Mouse (Mus musculus) cerebellum, postnatal 4 days (tissue): Measurements from ENCODE around the gene Synj2.

Source experiments
- DNase-seq, 2 experiments: peaks; one replicate each; pipeline ENCODE4 v3.0.0; 2022; ENCODE audit warnings: low spot score in 2 of 2, mixed read lengths in 1 of 2

The Synj2 gene

DNA sequence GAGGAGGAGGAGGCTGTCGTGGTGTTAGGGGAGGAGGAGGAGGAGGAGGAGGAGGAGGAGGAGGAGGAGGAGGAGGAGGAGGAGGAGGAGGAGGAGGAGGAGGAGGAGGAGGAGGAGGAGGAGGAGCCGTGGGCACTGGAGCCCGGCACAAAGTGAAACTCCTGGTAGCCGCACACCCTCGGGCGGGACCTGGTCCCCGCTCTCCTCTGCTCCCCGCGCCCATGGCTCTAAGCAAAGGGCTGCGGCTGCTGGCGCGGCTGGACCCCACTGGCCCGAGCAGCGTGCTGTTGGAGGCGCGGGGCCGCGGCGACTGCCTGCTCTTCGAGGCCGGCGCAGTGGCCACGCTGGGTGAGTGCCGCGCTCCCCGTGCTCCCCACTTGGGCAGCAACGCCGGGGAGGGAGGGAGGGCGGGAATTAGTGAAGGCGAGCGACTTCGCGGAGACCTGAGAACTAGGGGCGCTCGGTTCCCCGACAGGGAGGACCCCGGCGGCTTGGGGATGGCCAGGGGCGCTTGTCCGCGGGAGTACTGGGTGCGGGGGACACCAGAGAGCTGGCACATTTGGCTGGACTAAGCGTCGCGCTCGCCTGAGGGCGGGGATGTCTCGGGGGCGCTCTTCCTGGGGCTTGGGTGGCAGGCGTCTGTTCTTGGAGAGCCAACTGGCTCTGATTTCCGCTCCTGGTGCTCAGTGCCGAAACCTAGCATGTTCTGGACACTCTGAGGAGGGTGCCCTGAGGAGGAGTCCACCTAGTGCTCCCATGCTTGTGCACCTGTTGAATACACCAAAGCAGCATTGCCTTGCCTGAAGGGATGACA lies at the start of gene Synj2:
Gene Synj2, plus strand, starts transcription at position 51 of the 814 bp plus-strand sequence.
- DNase-seq = peak in 1 of 2 experiments; percentile 39

GRCm38 (mm10) chr17:5891933-5892683 lies 49.0 kb upstream of the Synj2 start:
- DNase-seq = no peak

GRCm38 (mm10) chr17:5893092-5893491 lies 48.0 kb upstream of the Synj2 start:
- DNase-seq = no peak

- no peak for DNase-seq
Measured at GRCm38 (mm10) chr17:5893574-5894148, 47.4 kb upstream of the Synj2 start.

DNA sequence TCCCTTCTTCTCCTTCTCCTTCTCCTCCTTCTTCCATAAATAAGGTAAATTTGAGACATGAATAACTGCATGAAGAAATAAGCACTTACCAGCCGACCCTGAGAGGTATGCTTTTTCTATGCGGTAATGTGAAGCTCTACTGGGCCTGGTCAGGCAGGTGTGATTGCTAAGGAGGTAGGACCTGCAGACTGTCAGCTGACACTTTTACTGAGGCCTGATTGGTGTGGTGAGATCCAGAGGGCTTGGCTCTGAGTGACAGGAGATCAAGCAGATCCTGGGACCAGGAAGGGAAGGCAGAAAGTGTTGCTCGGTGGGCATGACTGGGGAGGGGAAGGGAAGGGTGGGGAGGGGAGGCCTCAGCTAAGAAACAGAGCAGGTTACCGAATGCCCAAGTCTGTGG lies 45.0 kb upstream of the Synj2 start:
- DNase-seq = no peak

- no peak for DNase-seq
Measured at GRCm38 (mm10) chr17:5896607-5897006, 44.5 kb upstream of the Synj2 start.

DNA sequence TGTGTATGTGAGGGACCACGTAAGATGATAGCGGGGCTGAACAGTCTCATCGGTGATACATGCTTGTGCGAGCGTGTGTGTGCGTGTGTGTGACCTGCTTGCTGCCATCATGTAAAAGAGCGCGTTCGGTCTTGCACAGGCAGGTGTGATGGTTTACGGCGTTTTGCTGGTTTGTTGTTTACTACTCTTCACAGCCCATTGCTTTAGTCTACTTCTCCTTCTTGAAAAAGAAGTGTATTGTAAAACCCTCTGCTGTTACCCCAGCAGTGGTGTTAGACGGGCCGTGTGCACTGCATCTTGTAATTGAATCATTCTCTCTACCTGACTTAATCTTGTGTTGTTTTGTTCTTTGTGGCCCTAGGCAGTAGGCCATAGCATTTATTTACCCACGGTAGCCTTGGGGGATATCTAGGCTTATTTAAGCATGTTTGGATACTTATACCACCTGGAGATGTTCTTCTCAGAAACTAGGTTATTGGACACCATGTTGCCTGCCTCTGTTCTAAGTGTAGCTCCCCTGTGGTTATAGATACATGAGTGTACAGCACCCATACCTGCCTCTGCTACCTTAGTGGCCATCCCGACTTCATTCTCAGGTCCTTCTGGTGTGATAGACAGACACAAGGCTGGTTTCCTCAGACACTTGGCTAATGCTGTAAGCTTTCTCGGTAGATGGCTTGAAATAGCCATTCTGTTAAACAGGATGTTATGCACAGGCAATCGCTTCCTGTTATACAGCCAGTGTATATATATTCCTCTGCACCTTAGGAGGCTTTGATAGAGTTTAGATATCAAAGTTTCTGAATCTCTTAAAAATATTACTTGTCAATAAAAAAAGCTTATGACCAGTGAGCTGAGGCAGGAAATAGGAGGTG lies 43.5 kb upstream of the Synj2 start:
- no peak for DNase-seq

GRCm38 (mm10) chr17:5899251-5899650 lies 41.8 kb upstream of the Synj2 start:
- no peak for DNase-seq

DNA sequence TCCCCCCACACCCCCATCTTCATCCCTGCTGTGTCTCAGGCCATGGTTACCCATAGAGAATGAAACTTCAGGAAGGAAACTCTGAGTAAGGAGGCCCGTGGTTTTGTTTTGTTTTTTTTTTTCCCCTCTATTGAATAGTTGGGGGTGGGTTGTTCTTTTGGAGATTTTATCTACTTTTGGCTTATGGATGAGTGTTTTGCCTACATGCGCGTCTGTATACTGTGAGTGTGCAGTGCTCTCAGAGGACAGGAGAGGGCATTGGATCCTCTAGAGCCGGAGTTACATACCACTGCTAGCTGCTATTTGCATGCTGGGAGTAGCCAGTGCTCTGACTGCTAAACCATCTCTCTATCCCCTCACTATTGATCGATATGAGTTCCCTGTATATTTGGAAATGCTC lies 39.7 kb upstream of the Synj2 start:
- no peak for DNase-seq

DNA sequence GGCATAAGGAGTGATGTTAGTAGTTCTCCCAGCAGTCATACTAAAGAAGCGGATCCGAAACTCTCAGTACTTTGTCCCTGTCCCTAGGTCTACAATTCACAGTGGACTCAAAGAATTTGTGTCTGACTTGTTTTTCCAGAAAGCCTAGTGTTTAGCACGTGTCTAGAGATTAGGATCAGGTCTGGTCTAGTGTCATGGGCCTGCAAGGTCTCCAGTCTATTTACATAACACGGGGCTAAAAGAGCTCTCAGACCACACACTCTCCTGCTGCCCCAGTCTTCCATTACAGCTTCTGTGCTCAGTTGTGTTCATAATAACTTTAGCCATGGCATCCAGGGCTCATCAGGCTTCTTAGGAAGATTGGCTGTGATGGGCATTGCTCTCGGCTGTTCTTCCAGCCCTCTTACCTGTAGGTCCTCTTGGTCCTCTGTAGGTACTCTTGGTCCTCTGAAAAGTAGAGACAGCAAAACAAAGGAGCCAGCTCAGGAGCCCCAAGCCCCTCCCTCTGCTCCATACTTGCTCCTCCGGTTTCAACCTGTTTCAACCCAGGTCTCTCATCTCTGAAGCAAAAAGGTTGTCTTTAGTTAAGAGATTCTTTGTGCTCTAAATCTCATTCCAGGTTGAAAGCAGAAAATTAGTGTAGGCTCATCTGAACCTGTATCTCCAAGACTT lies 37.3 kb upstream of the Synj2 start:
- DNase-seq = no peak

DNA sequence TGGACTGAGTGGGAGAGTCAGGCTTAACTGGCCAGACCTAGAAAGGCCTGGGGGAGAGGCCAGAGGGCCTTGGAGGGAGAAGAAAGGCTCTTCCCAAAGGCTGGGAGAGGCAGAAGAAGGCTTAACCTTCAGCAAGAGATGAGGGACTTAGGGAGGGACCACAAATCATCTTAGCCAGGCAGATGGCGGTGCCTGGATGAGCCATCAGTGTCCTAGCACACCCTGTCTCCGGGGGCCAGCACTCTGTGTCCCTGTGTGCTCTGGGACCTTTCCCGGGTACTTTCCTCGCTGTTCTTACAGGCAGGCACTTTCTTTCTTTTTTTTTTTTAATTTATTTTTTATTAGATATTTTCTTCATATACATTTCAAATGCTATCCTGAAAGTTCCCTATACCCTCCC lies 31.4 kb upstream of the Synj2 start:
- no peak for DNase-seq

GRCm38 (mm10) chr17:5911591-5911990 lies 29.5 kb upstream of the Synj2 start:
- DNase-seq = peak in 1 of 2 experiments; percentile 20

DNA sequence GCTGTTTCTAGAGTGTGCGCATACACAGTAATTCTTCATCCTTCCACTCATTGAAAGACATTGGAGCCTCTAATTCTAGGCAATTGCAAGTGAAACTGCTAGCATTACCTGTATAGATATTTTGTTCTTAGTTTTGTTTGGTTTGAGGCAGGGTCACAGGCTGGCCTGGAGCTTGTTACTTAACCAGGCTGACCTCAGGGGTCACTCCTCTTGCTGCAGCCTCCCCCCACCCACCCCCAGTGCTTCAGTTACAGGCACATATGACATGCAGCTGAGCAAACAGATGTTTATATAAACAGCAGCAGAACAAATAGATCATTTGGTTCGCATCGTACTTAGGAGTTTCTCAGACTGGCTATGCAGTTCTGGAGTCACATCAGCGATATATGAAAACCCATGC lies 28.3 kb upstream of the Synj2 start:
- no peak for DNase-seq

DNA sequence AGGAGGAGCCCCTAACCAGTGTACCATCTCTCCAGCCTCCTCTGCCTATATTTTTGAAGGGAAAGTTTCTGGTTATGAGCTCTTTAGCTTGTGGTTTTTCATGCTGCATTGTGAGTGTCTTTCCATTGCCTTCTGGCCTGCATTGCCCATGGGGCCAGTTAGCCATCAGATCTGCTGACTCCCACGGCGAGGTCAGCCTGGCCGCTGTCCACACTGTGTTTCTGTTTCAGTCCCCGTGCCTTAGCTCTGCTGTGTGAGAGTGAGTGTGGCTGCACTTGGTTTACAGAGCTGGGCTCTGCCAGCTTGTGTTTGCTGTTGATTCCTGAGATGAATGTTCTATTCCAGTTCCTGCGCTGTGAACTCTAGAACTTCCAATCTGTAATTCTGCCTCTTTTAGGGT lies 26.9 kb upstream of the Synj2 start:
- no peak for DNase-seq

GRCm38 (mm10) chr17:5921954-5922353 lies 19.1 kb upstream of the Synj2 start:
- DNase-seq = no peak

- peak in 1 of 2 experiments; percentile 48 for DNase-seq
Measured at GRCm38 (mm10) chr17:5923281-5923680, 17.8 kb upstream of the Synj2 start.

DNA sequence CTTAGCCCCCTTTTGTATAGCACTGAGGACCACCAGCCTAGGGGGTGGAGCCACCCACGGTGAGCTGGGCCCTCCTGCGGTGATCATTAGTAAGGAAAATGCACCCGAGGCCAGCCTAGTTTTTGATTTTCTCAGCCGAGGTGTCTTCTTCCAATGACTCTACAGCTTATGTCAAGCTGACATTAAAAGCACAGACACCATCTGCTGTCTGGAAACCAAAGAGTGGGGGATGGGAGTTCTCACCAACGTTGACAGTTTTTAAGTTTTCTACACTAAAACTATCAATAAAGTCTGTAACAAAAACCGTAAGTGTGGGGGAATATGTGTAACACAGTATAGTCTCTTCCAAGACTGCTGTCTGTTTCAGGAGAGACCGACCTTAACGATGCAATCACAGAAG lies 16.8 kb upstream of the Synj2 start:
- no peak for DNase-seq

- DNase-seq = no peak
Measured at GRCm38 (mm10) chr17:5926710-5927109, 14.4 kb upstream of the Synj2 start.

DNA sequence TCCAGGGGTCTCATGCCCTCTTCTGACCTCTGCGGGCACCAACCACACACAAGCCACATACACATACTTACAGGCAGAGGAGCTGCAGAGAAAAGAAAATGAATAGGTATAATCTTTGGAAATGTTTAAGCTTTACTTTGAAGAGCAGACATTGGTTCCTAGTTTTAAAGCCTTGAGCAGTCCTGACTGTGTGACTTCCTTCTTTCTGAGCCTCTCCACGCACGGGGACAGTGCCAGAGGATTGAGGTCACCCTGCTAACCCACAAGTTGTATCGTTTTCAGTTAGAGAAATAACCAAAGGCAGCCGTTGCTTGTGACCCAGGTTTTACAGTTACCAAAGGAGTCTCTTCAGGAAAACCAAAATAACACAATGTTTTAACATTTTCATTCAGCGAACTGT lies 12.0 kb upstream of the Synj2 start:
- DNase-seq = no peak

DNA sequence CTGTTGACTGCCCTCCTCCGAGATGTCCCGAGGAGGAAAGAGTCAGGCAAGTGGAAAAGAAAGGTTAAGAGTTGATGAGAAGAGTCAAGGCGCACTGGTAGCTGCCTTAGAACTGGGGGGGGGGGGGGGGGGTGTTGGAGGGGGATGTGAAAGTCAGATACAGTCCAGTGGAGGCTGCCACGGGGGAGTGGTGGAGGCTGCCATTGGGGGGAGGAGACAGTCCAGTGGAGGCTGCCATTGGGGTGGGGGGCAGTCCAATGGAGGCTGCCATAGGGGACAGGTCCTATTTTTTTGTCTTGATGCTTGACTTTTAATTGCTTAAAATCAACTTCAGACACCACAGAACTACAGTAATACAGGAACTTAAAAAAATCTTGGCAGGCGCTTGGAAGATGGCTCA lies 8.9 kb upstream of the Synj2 start:
- DNase-seq = no peak
